Mouse (Mus musculus) hindbrain, postnatal 0 days (tissue): Measurements from ENCODE around the gene Cnpy1. TPM values are rescaled to one million over a fixed set of nuclear protein-coding genes. Genes with fewer than 3 reads are reported as not detected.
A peak's percentile ranks its signal among the peaks of the same experiment; 100 is the strongest.

Experiments
- ATAC-seq: fragments of 200-750 bp; cut with Nextera tagmentation; 2 replicates; pipeline ENCODE4 v1.8.0; 2017; ENCODE audit warnings: mild to moderate bottlenecking, moderate TSS enrichment, moderate library complexity
- DNase-seq: peaks from one replicate; pipeline ENCODE4 v3.0.0-alpha.2; 2015; ENCODE audit warnings: low spot score
- H3K27ac ChIP-seq: fragments of 300-500 bp; sonication (generic); 2 replicates; pipeline ENCODE4 v1.5.1; 2014; ENCODE audit warnings: mild to moderate bottlenecking
- H3K27me3 ChIP-seq: fragments of 300-500 bp; sonication (generic); 2 replicates; pipeline ENCODE4 v1.6.1; 2014; ENCODE audit warnings: low read length, mixed read lengths; ENCODE audit not compliant: insufficient read depth
- H3K36me3 ChIP-seq: fragments of 300-500 bp; sonication (generic); 2 replicates; pipeline ENCODE4 v1.6.1; 2014; ENCODE audit warnings: low read length, mixed read lengths; ENCODE audit not compliant: insufficient read depth
- H3K4me1 ChIP-seq: fragments of 300-500 bp; sonication (generic); 2 replicates; pipeline ENCODE4 v1.6.1; 2014; ENCODE audit warnings: antibody characterized with exemption, low read length, mixed read lengths; ENCODE audit not compliant: insufficient read depth
- H3K4me2 ChIP-seq: fragments of 300-500 bp; sonication (generic); 2 replicates; pipeline ENCODE4 v1.6.1; 2014; ENCODE audit warnings: low read depth, mild to moderate bottlenecking, low read length, moderate library complexity, mixed read lengths
- H3K4me3 ChIP-seq: fragments of 300-500 bp; sonication (generic); 2 replicates; pipeline ENCODE4 v1.5.1; 2014; ENCODE audit warnings: low read length
- H3K9ac ChIP-seq: fragments of 300-500 bp; sonication (generic); replicated peaks from 2 replicates; pipeline ENCODE4 v1.6.1; 2014; ENCODE audit warnings: mild to moderate bottlenecking, low read length, moderate library complexity, mixed read lengths
- H3K9me3 ChIP-seq: fragments of 300-500 bp; sonication (generic); 2 replicates; pipeline ENCODE4 v1.6.1; 2016; ENCODE audit warnings: low read length, mixed read lengths
- CTCF ChIP-seq: IDR thresholded peaks from 2 replicates; pipeline ENCODE4 v1.5.1; 2016; ENCODE audit warnings: antibody characterized with exemption, control low read depth, low read depth
- WGBS: fragments of 180-500 bp; shearing (Covaris S2); extraction: QIAGEN DNeasy Blood & Tissue Kit; methylation state at CpG from one replicate; pipeline ENCODE4 v1.1.7; 2014; 5-methylcytosine and 5-hydroxymethylcytosine counted together
- polyA plus RNA-seq: library from polyadenylated mRNA; unstranded; fragments of >200 nt; fragmentation: Nextera tagmentation; extraction: Ambion mirVana; gene quantifications from 2 replicates; pipeline ENCODE4 v1.2.1, GENCODE M21; 2015
- total RNA-seq: library from RNA; depleted of rRNA; stranded (reverse); fragments of >200 nt; gene quantifications from 2 replicates; pipeline ENCODE4 v1.2.3, GENCODE M21; 2014

Gene Cnpy1
- total and polyA plus RNA-seq, 2 experiments from 2014 or later: 31.7 to 45.6 TPM

DNA sequence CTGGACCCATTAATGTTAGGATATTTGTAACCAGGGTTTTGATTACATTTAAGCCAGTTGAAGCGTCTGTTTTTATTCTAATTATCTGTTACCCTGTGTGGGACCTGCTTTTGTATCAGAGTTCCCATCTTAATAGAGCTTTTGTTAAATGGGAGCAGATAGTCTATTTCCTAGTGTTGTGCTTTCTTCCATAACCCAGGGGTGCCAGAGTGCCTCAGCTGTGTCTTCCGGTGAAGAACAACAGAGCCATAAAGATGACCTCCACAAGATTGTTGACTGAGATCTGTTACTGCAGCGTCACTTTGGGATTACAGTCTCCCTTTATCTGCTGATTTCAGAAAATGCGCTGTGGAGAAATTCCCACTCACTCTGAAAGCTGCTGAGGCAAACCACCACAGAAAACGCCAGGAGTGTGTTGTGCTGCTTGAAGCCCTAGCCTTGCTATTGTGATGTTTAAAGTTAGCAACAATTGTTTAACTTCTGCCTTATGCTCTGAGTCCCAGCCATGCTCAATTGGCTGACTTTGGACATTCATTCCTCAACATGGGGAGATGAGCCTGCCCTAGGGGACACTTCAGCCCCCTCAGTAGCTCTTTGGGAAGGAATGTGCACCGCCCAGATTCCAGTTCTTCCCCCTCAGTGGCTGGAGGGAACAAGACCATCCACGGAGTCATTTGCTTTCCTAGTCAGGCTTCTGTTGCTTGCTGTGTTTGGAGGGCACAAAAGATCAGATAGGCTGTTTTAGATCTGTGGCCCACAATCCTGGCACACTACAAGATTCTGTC is 46.3 kb downstream of the Cnpy1 start:
- H3K4me3 ChIP-seq: no peak overlapping the region
- no peaks in the 10 kb centered on the region for H3K36me3 ChIP-seq
- H3K9ac ChIP-seq: no peak overlapping the region
- DNase-seq (no peak), ATAC-seq (no peak)
- H3K4me1 ChIP-seq: no peaks in the 10 kb centered on the region
- H3K27me3 ChIP-seq: no peaks in the 10 kb centered on the region
- TF ChIP-seq CTCF: no peak
- H3K9me3 ChIP-seq: no peaks in the 10 kb centered on the region
- 40% methylated on average over 7 of the region's 7 CpGs for WGBS
- no peak overlapping the region for H3K4me2 ChIP-seq
- H3K27ac ChIP-seq: no peak overlapping the region

GRCm38 (mm10) chr5:28195473-28195872 is 50.1 kb downstream of the Cnpy1 start:
- DNase-seq (no peak), ATAC-seq (no peak)
- no peaks in the 10 kb centered on the region for H3K36me3 ChIP-seq

DNA sequence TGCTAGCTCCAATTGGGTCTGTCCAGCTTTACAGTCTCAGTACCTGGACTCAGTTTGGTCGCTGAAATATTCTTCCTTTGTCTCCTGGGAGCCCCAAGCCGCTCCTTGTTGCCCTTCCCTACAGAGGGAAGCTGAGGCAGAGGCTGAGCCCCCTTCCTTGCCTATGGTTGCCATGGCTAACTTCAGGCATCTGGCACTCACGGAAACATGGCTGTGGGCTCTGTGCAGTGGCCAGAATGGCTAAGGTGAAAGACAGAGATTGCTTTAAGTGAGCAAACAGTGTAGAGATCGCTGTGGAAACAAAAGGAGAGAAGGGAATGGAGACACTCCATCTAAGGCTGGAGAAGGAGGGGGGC is 53.5 kb downstream of the Cnpy1 start:
- WGBS: 17% methylated on average over 4 of the region's 4 CpGs
- TF ChIP-seq CTCF: no peak

More at GRCm38 (mm10) chr5:28195473-28195872, 50.1 kb downstream of the Cnpy1 start:
- H3K27me3 ChIP-seq: no peaks in the 10 kb centered on the region
- no peak for TF ChIP-seq CTCF
- no peak overlapping the region for H3K4me2 ChIP-seq
- H3K9ac ChIP-seq: no peak overlapping the region
- 54% methylated on average over 2 of the region's 2 CpGs for WGBS
- H3K9me3 ChIP-seq: no peaks in the 10 kb centered on the region
- H3K4me1 ChIP-seq: peaks cover 15% of the 10 kb centered on the region
- no peak overlapping the region for H3K4me3 ChIP-seq
- no peak overlapping the region for H3K27ac ChIP-seq

GRCm38 (mm10) chr5:28191201-28192098 is 54.2 kb downstream of the Cnpy1 start:
- peak overlapping the region; percentile 24; the same call in 1 of the 2 replicates for H3K9ac ChIP-seq
- no peak overlapping the region for H3K4me3 ChIP-seq
- peak overlapping the region; percentile 36; the same call in 1 of the 2 replicates for H3K27ac ChIP-seq
- no peaks in the 10 kb centered on the region for H3K27me3 ChIP-seq
- no peaks in the 10 kb centered on the region for H3K36me3 ChIP-seq
- no peak for TF ChIP-seq CTCF
- H3K9me3 ChIP-seq: no peaks in the 10 kb centered on the region
- ATAC-seq: peak; percentile 54
- 17% methylated on average over 3 of the region's 3 CpGs for WGBS
- no peak overlapping the region for H3K4me2 ChIP-seq
- DNase-seq: no peak
- peaks cover 15% of the 10 kb centered on the region for H3K4me1 ChIP-seq

More for the DNA sequence above, 53.5 kb downstream of the Cnpy1 start:
- Histone ChIP-seq H3K4me3 (no peak overlapping the region), H3K36me3 (no peaks in the 10 kb centered on the region), H3K27ac (peak overlapping the region; percentile 36; the same call in 1 of the 2 replicates), H3K4me2 (no peak overlapping the region), H3K27me3 (no peaks in the 10 kb centered on the region), H3K4me1 (peaks cover 15% of the 10 kb centered on the region), H3K9me3 (no peaks in the 10 kb centered on the region), H3K9ac (peak overlapping the region; percentile 24; the same call in 1 of the 2 replicates)
- no peak for DNase-seq
- 0 out of 2 replicates have a peak, but pooled peaks have one; percentile 9 for ATAC-seq

DNA sequence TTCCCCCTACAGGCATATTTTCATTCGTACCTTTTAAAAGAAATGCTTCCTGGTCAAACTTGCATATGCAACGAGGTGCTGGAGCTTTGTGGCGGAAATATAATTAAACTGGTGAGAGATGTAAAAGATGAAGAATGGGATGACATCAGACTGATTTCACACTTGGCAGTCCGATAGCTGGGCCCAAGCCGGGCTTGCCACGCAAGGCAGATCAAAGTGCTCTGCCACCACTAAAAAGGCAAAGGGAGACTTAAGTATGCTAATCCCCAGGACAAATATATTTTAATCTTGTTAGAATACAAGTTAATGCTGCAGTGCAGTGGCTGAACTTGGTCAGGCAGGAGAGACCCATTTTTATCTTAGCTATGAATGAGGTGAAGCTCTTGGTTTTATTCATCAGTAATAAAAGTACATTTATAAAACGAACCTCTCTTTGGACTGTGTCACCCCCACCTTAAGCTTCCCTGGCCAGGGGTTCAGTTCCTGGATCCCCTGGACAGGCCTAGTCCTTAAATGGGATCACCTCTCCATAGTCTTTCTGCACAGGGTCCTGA is 66.3 kb downstream of the Cnpy1 start:
- Histone ChIP-seq H3K27me3 (peaks cover 29% of the 10 kb centered on the region; the same call in 1 of the 2 replicates), H3K9ac (no peak overlapping the region), H3K36me3 (no peaks in the 10 kb centered on the region), H3K4me2 (no peak overlapping the region), H3K27ac (no peak overlapping the region), H3K4me3 (no peak overlapping the region), H3K4me1 (no peaks in the 10 kb centered on the region), H3K9me3 (no peaks in the 10 kb centered on the region)
- ATAC-seq (no peak), DNase-seq (no peak)
- WGBS: 28% methylated on average over 7 of the region's 7 CpGs
- TF ChIP-seq CTCF: no peak

DNA sequence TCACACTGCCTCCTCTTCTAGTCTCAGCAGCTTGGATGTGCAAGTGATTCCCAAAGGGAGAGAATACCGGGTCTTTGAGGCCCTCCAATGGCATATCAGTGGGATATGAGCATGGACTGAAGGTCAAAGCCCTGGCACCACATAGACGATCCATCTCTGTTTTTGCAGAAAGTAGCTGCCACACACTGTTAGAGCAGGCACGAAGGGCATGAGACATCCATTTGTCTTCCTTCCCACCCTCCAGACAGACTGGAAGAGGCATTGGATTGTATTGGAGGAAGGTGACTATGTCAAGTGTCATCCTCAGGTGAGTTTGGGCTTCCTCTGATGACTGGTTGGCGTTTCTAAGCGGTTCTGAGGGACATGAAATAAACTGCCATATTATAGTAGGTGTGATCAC is 67.3 kb downstream of the Cnpy1 start:
- ATAC-seq: no peak

More for the DNA sequence above, 67.3 kb downstream of the Cnpy1 start:
- Histone ChIP-seq H3K9me3 (no peaks in the 10 kb centered on the region), H3K9ac (no peak overlapping the region), H3K36me3 (no peaks in the 10 kb centered on the region), H3K4me1 (no peaks in the 10 kb centered on the region), H3K4me2 (no peak overlapping the region), H3K27ac (no peak overlapping the region), H3K4me3 (no peak overlapping the region), H3K27me3 (peaks cover 37% of the 10 kb centered on the region)
- WGBS: 23% methylated on average over 5 of the region's 5 CpGs
- TF ChIP-seq CTCF: no peak
- DNase-seq: no peak
